Mouse (Mus musculus) gastrocnemius, adult 18-20 months (tissue): ENCODE measurements at regions not wholly inside any gene's neighbourhood (a gene's known extent, or its start where the extent isn't known, plus 50 kb on each side); places are given as distances from the start of the nearest gene placed in this dataset.
"Not testable (repeated sequence)": the region's sequence is repeated elsewhere in the genome, so short reads cannot be mapped to it uniquely, and the experiment has no call there.

ENCODE experiments used
- DNase-seq: peaks from one replicate; pipeline ENCODE4 v3.0.0; 2021; ENCODE audit warnings: low spot score

- DNase-seq, result no peak
Measured at GRCm38 (mm10) chrX:159066212-159066611, 143.9 kb upstream of the Rps6ka3 start.

GRCm38 (mm10) chrX:159072647-159073046, 137.5 kb upstream of the Rps6ka3 start:
- DNase-seq, result no peak

- no peak for DNase-seq
Measured at GRCm38 (mm10) chrX:159073533-159073932, 136.6 kb upstream of the Rps6ka3 start.

- DNase-seq, result no peak
Measured at GRCm38 (mm10) chrX:159080508-159080907, 129.6 kb upstream of the Rps6ka3 start.

DNA sequence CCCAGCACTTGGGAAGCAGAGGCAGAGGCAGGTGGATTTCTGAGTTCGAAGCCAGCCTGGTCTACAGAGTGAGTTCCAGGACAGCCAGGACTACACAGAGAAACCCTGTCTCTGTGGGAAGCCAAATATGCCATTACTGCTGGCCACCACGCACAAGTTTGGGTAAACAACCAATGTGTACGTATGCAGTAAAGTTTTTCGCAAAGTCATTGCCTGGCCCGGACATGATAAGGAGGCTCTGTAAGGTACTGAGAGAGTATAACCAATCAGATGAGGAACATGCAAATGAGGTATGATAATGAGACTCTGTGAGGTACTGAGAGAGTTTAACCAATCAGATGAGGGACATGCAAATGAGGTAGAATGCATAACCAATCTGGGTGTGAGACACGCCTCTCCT, 99.5 kb upstream of the Rps6ka3 start:
- DNase-seq, result not testable (repeated sequence)

- DNase-seq, result no peak
Measured at GRCm38 (mm10) chrX:159116210-159116609, 93.9 kb upstream of the Rps6ka3 start.

- no peak for DNase-seq
Measured at GRCm38 (mm10) chrX:159140554-159140953, 69.6 kb upstream of the Rps6ka3 start.

DNA sequence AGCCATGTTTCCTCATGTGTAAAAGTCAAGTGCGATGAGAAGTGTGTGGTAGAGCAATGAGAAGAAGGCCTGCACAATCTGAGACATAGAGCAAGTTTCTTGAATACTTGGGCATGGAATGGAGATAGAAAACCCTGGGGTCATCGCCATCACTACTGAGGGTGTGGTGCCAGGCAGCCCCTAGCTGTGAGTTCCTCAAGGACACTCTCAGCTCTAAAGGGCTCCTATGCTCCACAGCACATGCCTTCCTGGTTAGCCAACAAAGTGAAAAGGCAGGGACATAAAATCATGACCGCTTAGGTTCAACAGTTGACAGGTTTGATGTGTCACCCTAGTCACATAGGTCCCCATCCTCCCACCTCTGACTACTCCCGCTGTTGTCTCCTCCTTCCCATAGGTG, 66.8 kb upstream of the Rps6ka3 start:
- DNase-seq, result no peak

- DNase-seq, result no peak
Measured at GRCm38 (mm10) chrX:159144674-159145073, 65.4 kb upstream of the Rps6ka3 start.

- DNase-seq, result no peak
Measured at GRCm38 (mm10) chrX:159145212-159145611, 64.9 kb upstream of the Rps6ka3 start.

DNA sequence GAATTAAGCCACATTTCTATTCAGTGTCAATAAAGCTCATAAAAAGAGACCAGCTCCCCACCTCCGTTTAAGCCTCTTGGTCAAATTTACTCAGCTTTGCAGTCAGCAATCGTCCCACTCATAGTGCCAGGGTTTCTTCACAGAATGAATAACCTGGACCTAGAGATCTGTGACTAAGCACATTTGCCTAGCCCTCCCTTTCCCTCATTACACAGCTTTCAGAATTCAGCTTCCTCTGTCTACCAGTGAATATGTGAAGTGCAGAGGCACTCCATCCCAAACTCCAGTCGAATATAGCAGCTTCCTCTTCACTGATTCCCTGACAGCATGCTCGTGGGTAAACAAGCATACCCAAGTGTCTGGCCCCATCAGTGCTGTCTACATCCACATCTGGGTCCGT, 54.3 kb upstream of the Rps6ka3 start:
- DNase-seq, result no peak

- no peak for DNase-seq
Measured at GRCm38 (mm10) chrX:159156976-159157375, 53.1 kb upstream of the Rps6ka3 start.

DNA sequence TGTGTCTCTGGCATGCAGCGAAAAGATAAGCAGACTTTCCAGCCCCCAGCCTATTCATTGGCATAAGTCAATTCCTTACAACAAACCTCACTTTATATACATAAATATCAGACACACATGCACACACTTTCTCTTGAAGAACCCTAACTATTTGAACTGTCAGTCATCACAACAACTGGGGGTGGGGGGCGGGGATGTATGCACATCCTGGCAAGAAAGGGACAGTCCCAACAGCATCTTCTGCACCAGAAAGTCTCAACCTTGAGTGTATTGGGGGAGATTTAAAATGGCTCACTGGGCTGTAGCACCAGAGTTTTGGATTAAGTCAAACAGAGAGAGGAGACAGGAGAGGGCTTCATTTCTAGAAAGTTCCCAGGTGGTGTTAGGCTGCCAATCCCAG, 50.4 kb upstream of the Rps6ka3 start:
- DNase-seq, result no peak
